Mouse (Mus musculus) ovary, postnatal 14 days (tissue): ENCODE results near the gene 1700123O20Rik.

Experiments
- DNase-seq: peaks from one replicate; pipeline ENCODE4 v3.0.0; 2022; ENCODE audit warnings: low spot score

1700123O20Rik gene

DNA sequence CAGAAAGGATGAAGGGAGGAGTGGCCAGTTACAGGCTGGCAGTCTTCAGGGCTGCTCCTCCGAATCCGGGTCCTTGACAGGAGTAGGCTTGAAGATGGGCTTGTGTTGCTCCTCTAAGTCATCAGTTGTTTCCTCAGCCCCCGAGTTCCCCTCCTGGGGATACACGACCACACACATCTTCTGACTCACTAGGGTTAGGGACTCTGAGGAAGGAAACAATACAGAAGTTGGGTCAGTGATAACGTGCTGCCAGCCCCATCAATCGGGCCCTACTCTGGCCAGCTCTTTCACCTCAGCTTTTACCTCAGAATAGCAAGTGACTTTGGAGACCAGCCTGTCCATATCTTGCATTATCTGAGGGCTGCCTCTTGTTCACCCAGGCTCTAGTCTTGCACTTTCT is 38.0 kb downstream of the 1700123O20Rik start:
- no peak for DNase-seq

DNA sequence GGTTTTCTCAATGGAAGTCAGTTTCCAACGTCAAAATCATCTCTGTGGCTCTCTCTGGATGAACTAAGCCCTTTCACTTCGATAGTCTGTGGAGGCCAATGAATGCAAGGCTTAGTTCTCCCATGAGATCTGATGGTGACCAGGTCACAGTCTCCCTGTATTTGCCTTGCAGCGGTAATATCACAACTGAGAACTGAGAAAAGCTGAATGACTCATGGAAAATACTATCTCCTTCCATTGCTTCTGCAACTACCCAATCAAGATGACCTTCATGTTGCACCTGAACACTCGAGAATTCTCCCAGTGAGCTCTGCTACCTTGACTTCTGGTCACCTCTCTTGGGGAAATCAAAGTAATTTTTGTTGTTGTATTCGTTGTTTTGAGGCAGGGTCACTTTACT is 41.5 kb downstream of the 1700123O20Rik start:
- no peak for DNase-seq

DNA sequence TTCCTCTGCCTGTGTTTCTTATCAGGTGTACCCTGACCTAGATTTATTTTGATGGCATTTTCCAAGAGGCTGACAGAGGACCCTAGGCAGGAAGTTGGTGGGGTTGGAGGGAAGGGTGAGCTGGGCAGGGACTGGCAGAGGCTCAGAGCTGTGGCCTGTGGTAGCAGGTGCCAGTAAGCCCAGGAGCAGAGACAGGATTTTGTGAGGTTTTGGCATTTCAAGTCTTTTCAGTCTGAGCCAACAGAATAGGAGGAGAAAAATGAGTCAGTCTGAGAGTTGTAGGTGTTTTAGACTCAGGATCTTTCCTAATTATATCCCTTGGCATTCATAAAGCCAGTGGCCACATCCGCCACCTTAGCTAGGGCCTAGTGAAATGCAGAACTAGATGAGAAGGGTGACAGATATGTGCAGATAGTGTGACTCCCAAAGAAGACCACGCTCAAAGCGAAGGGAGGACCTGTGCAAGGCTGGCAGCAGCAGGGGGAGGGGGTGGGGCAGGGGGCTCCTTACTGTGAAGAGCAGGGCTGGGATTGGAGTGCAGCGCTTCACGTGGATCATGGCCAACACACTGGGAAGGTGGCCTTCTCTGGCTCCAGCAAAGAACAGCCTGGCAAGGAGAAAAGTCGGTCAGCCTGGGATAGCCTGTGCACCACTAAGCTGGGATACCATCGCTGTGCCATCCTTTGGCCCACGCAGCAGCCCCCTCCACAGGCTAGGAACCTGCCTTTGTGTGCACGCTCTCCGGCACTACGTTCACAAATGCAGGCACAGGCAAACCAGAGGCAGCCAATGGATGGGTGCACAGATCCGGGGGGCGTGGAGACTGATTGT is 43.0 kb downstream of the 1700123O20Rik start:
- no peak for DNase-seq

DNA sequence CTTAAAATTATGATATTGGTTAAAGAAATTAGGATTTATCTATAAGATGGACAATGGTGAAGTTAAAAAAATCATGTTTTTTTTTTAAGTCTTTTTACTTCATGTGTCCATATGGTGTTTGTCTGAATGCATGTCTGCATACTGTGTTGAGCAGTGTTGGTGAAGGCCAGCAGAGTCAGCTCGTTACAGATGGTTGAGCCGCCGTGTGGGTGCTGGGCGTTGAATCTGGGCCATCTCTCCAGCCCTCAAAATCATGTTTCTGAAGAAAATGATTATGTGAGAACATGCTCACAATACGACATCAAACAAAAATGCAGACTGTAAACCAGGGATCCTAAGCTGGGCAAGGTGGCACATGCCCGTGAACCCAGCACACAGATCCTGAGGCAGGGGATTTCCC is 44.3 kb downstream of the 1700123O20Rik start:
- DNase-seq = no peak

DNA sequence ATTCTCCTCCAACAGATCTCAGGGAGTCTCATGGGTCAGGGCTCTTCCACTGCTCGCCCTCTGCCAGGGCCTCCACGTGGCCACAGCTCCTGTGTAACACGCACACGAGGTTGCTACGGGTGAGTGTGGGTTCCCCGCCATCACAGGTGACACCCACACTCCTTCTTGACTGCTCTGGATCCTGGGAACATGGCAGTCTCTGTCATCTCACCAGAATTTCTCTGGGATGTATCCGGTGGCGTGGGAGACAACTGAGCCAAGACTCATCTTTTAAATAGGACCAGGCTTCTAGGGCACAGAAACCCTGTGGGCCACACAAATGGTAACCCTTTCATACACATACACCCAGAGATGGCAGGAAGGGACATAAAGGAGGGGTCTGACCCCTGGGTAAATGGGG is 46.2 kb downstream of the 1700123O20Rik start:
- DNase-seq = no peak

DNA sequence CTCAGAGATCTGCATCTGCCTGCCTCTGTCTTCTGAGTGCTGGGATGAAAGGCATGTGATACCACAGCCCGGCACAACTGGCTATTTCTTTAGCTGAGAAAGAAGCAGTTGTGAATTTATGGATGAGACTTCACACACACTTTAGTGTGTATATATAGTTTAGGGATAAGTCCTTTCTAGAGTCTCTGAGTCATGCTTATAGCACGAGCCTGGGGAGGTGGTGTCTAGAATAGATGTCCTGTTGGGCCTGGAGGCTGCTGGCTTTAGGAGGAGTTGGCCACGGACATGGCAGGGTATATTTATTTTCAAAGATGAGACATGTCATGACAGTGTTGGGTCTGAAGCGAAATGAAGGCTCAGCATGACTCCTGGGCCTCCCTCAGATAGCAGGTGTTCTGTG is 48.0 kb downstream of the 1700123O20Rik start:
- no peak for DNase-seq

DNA sequence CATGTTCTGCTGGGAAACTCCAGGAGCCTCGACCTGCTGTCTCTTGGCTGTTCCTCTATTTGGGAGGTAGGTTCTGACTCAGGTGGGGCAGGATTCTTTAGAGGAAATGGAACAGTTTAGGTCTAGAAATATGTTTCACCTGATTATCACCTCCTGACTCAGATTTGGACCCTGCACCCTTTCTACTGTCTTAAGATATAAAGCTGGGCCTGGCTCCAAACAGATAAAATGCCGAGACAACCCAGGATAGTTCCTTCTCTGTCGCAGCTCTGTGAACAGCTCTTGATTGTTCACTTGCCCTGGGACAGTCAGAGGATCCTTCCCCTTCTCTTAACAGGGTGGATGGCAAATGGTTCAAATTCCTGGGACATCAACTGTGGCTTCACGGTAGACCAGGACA is 49.2 kb downstream of the 1700123O20Rik start:
- no peak for DNase-seq

DNA sequence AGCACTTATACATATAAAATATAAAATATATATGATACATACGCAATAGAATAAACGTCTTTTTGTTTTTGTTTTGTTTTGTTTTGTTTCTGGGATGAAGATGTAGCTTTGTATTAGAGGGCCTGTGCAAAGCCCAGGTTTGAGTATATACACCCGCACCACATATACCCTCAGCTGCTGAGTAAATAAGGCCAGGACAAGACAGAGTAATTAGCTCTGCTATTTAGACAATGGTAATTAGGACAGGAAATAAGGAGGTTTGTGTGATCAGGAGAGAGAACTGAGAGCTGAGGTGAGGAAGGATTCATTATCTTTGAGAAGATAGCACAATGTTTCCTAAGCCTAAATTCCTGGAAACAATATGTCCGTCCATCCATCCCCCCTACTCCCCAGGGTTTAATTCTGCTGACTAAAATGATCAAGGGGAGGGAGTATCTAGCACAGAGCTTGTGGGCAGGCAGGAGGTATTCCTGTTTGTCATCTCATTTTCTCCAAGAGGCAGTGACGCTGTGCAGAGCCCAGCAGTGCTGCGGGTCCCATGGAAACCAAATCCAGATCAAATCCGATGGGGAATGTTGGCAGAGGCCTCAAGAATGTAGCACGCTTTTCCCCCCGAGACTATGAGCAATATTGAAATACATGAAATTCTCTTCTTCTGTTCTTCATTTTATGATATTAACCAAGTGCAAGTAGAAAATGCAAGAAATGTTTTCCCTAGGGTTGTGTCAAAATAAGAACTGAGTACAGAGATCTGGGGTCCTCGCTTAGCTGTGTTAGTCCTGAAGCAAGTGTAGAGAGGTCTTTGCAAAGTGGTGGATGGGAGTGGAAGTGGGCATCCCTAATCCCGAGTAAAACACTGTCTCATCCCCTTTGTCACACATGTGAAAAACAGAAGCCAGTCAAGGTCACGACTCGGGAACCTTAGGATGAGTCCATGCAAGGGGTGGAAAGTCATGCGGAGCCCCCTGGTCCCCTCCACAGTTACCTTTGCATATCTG is 50.8 kb downstream of the 1700123O20Rik start:
- DNase-seq = no peak

DNA sequence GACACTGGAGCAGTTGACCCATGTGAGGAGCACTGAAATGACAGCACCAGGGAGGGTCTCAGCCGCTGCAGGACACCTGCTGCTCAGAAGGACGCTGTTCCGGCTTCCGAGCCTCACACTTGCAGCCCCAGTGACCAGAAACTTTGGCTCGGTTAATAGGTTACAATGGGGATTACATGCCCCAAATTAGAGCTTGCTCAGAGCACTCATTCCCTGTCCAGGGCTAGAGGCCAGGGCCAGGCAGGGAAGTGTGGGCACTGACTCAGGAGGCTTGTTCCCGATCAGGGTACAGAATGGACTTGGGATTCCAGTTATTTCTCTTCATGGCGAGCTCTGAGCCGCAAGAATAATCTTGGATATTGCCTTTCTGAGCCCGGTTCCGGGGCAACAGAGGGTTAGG is 51.6 kb downstream of the 1700123O20Rik start:
- no peak for DNase-seq
